Mouse (Mus musculus): ENCODE measurements around the gene Unc5cl. TPM values are rescaled to one million over a fixed set of nuclear protein-coding genes. Genes with fewer than 3 reads are reported as not detected.

Unc5cl gene
- polyA plus RNA-seq (2014; fragmentation: Nextera tagmentation; extraction: Ambion mirVana): 0.11 and 0.15 TPM in 2 replicates

GRCm38 (mm10) chr17:48454688-48455087 lies at the start of gene Unc5cl:
Gene Unc5cl (plus strand): TSS chr17:48454901.
- 67% methylated on average over 11 of the region's 11 CpGs for WGBS

GRCm38 (mm10) chr17:48407154-48407553 lies 47.5 kb upstream of the Unc5cl start:
- Histone ChIP-seq H3K9ac (ENCODE audit: low read depth, low read length) (no peak overlapping the region), H3K4me1 (replicated peaks; ENCODE audit: control insufficient read depth, insufficient read depth, low read length) (no peaks in the 10 kb centered on the region; the same call in none of the 2 replicates), H3K4me2 (replicated peaks; ENCODE audit: low read depth, low read length) (no peak overlapping the region), H3K9me3 (ENCODE audit: control insufficient read depth, low read length) (no peaks in the 10 kb centered on the region), H3K36me3 (ENCODE audit: control insufficient read depth, insufficient read depth, low read length) (no peaks in the 10 kb centered on the region), H3K27ac (ENCODE audit: low read depth, low read length) (no peak overlapping the region), H3K27me3 (ENCODE audit: control insufficient read depth, insufficient read depth, low read length) (no peaks in the 10 kb centered on the region), H3K4me3 (ENCODE audit: low read depth, low read length) (no peak overlapping the region)
- no peak for DNase-seq (ENCODE audit: low spot score)
- ATAC-seq (ENCODE audit: low FRiP score): no peak
- WGBS: 87% methylated on average over 4 of the region's 4 CpGs

More at GRCm38 (mm10) chr17:48454688-48455087, at the start of gene Unc5cl:
- Histone ChIP-seq H3K27me3 (ENCODE audit: control insufficient read depth, insufficient read depth, low read length) (no peaks in the 10 kb centered on the region), H3K9me3 (ENCODE audit: control insufficient read depth, low read length) (no peaks in the 10 kb centered on the region), H3K4me2 (replicated peaks; ENCODE audit: low read depth, low read length) (no peak within 1 kb of the TSS), H3K36me3 (ENCODE audit: control insufficient read depth, insufficient read depth, low read length) (no peaks in the 10 kb centered on the region), H3K4me1 (replicated peaks; ENCODE audit: control insufficient read depth, insufficient read depth, low read length) (0 out of 2 replicates have a peak, but pooled peaks cover 2% of the 10 kb centered on the region), H3K27ac (ENCODE audit: low read depth, low read length) (no peak within 1 kb of the TSS), H3K9ac (ENCODE audit: low read depth, low read length) (no peak within 1 kb of the TSS), H3K4me3 (ENCODE audit: low read depth, low read length) (no peak within 1 kb of the TSS)
- ATAC-seq (ENCODE audit: low FRiP score) (no peak), DNase-seq (ENCODE audit: low spot score) (no peak)

DNA sequence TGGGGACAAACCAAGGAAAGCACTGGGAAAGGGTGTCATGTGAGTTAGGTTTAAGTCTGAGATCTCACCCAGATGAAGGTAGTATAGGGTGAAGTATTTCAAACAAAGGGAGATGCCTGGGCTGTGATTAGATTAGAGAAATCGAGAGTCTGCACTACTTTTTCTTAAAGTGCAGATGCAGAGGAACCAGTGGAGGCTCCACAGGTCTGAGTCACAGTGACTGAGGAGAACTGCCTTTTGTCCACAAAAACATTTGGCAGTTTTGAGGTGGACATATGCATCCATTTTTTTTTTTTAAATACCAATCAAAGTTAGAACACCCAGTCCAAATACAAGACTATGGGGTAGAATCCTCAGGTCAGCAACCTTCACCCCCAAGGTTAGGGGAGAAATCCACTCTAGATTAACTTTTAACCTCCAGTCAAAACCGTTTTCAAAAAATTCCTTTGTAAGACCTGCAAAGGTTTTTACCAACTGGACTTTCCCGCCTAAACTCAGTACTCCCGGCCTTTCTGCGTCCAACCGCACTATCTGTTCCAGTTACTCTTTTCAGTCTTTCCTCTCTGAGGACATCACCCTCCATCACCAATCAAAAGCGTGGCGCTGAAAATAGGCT lies 46.7 kb upstream of the Unc5cl start:
- Histone ChIP-seq H3K27me3 (ENCODE audit: control insufficient read depth, insufficient read depth, low read length) (no peaks in the 10 kb centered on the region), H3K4me1 (replicated peaks; ENCODE audit: control insufficient read depth, insufficient read depth, low read length) (no peaks in the 10 kb centered on the region; the same call in none of the 2 replicates), H3K4me2 (replicated peaks; ENCODE audit: low read depth, low read length) (peak overlapping the region; percentile 80), H3K36me3 (ENCODE audit: control insufficient read depth, insufficient read depth, low read length) (no peaks in the 10 kb centered on the region), H3K9me3 (ENCODE audit: control insufficient read depth, low read length) (no peaks in the 10 kb centered on the region), H3K4me3 (ENCODE audit: low read depth, low read length) (peak overlapping the region; percentile 92), H3K9ac (ENCODE audit: low read depth, low read length) (peak overlapping the region; percentile 99), H3K27ac (ENCODE audit: low read depth, low read length) (peak overlapping the region; percentile 100)
- ATAC-seq (ENCODE audit: low FRiP score) (no peak), DNase-seq (ENCODE audit: low spot score) (no peak)
- WGBS: 20% methylated on average over 8 of the region's 8 CpGs

GRCm38 (mm10) chr17:48408526-48409291 lies 46.0 kb upstream of the Unc5cl start:
- no peaks in the 10 kb centered on the region for H3K36me3 ChIP-seq (ENCODE audit: control insufficient read depth, insufficient read depth, low read length)
- H3K4me3 ChIP-seq (ENCODE audit: low read depth, low read length): peak overlapping the region; percentile 92
- WGBS: under 1% methylated on average over 47 of the region's 47 CpGs
- H3K4me1 ChIP-seq (replicated peaks; ENCODE audit: control insufficient read depth, insufficient read depth, low read length): no peaks in the 10 kb centered on the region; the same call in none of the 2 replicates
- ATAC-seq (ENCODE audit: low FRiP score) (peak; percentile 37), DNase-seq (ENCODE audit: low spot score) (peak; percentile 79)
- H3K27ac ChIP-seq (ENCODE audit: low read depth, low read length): peak overlapping the region; percentile 100
- no peaks in the 10 kb centered on the region for H3K27me3 ChIP-seq (ENCODE audit: control insufficient read depth, insufficient read depth, low read length)
- H3K4me2 ChIP-seq (replicated peaks; ENCODE audit: low read depth, low read length): peak overlapping the region; percentile 80
- H3K9ac ChIP-seq (ENCODE audit: low read depth, low read length): peak overlapping the region; percentile 99
- no peaks in the 10 kb centered on the region for H3K9me3 ChIP-seq (ENCODE audit: control insufficient read depth, low read length)

- H3K27me3 ChIP-seq (ENCODE audit: control insufficient read depth, insufficient read depth, low read length): no peaks in the 10 kb centered on the region
- H3K9me3 ChIP-seq (ENCODE audit: control insufficient read depth, low read length): no peaks in the 10 kb centered on the region
- peak within 1 kb of the TSS; percentile 100 for H3K27ac ChIP-seq (ENCODE audit: low read depth, low read length)
- H3K9ac ChIP-seq (ENCODE audit: low read depth, low read length): peak within 1 kb of the TSS; percentile 99
- DNase-seq (ENCODE audit: low spot score) (peak; percentile 99), ATAC-seq (ENCODE audit: low FRiP score) (peak; percentile 97)
- no peaks in the 10 kb centered on the region; the same call in none of the 2 replicates for H3K4me1 ChIP-seq (replicated peaks; ENCODE audit: control insufficient read depth, insufficient read depth, low read length)
- no peaks in the 10 kb centered on the region for H3K36me3 ChIP-seq (ENCODE audit: control insufficient read depth, insufficient read depth, low read length)
- peak within 1 kb of the TSS; percentile 92 for H3K4me3 ChIP-seq (ENCODE audit: low read depth, low read length)
- under 1% methylated on average over 84 of the region's 84 CpGs for WGBS
- H3K4me2 ChIP-seq (replicated peaks; ENCODE audit: low read depth, low read length): peak within 1 kb of the TSS; percentile 80
Measured at GRCm38 (mm10) chr17:48409380-48410298, 45.1 kb upstream of the Unc5cl start, which contains the start of the genes Nfya and Oard1. Gene Nfya (minus strand): TSS chr17:48409906. Gene Oard1 (plus strand): TSS chr17:48410014.

- H3K36me3 ChIP-seq (ENCODE audit: control insufficient read depth, insufficient read depth, low read length): no peaks in the 10 kb centered on the region
- peak overlapping the region; percentile 95 for H3K27ac ChIP-seq (ENCODE audit: low read depth, low read length)
- H3K9me3 ChIP-seq (ENCODE audit: control insufficient read depth, low read length): no peaks in the 10 kb centered on the region
- under 1% methylated on average over 13 of the region's 13 CpGs for WGBS
- ATAC-seq (ENCODE audit: low FRiP score) (peak; percentile 28), DNase-seq (ENCODE audit: low spot score) (no peak)
- no peaks in the 10 kb centered on the region for H3K27me3 ChIP-seq (ENCODE audit: control insufficient read depth, insufficient read depth, low read length)
- H3K4me1 ChIP-seq (replicated peaks; ENCODE audit: control insufficient read depth, insufficient read depth, low read length): no peaks in the 10 kb centered on the region; the same call in none of the 2 replicates
- peak overlapping the region; percentile 74 for H3K9ac ChIP-seq (ENCODE audit: low read depth, low read length)
- peak overlapping the region; percentile 61 for H3K4me2 ChIP-seq (replicated peaks; ENCODE audit: low read depth, low read length)
- peak overlapping the region; percentile 58 for H3K4me3 ChIP-seq (ENCODE audit: low read depth, low read length)
Measured at GRCm38 (mm10) chr17:48410299-48410785, 44.4 kb upstream of the Unc5cl start.

DNA sequence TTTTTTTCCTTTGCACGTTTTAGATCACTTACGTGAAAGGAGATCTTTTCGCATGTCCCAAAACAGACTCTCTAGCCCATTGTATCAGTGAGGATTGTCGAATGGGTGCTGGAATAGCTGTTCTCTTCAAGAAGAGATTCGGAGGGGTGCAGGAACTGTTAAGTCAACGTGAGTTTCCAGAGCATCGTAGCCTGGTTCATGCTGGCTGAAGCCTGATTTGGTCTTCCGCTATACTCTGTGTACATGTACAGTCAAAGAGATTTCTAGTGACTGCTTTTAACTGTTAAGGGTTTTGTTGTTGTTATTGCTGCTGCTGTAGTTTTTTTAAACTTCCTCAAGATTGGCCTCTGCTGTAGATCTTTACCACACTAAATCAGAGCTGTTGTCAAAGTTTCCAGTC lies 43.5 kb upstream of the Unc5cl start:
- ATAC-seq (ENCODE audit: low FRiP score) (no peak), DNase-seq (ENCODE audit: low spot score) (no peak)
- H3K4me3 ChIP-seq (ENCODE audit: low read depth, low read length): peak overlapping the region; percentile 58
- no peaks in the 10 kb centered on the region for H3K36me3 ChIP-seq (ENCODE audit: control insufficient read depth, insufficient read depth, low read length)
- 68% methylated on average over 8 of the region's 8 CpGs for WGBS
- H3K9ac ChIP-seq (ENCODE audit: low read depth, low read length): peak overlapping the region; percentile 74
- 0 out of 2 replicates have a peak overlapping the region, but pooled peaks have one; percentile 11 for H3K27ac ChIP-seq (ENCODE audit: low read depth, low read length)
- no peaks in the 10 kb centered on the region for H3K27me3 ChIP-seq (ENCODE audit: control insufficient read depth, insufficient read depth, low read length)
- no peaks in the 10 kb centered on the region; the same call in none of the 2 replicates for H3K4me1 ChIP-seq (replicated peaks; ENCODE audit: control insufficient read depth, insufficient read depth, low read length)
- no peaks in the 10 kb centered on the region for H3K9me3 ChIP-seq (ENCODE audit: control insufficient read depth, low read length)
- peak overlapping the region; percentile 61 for H3K4me2 ChIP-seq (replicated peaks; ENCODE audit: low read depth, low read length)

DNA sequence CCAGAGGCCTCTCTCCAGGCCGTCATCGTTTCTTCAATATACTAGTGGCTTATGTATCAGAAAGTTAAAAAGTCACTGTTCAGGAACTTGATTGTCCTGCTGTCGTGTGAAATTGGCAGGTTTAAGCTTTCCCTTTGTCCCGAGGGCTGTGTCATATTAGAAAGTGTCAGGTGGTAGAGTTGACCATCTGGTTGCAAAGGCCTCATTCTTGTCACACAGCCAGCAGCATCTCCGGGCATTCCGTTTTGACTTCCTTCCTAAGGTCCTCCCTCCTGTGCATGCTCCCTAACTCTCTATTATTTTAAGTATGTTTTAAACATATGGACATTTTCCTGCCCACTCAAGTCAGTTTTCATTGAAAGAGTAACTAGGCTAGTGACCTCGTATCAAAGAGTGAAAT lies 38.7 kb upstream of the Unc5cl start:
- no peak for ATAC-seq (ENCODE audit: low FRiP score)
- no peaks in the 10 kb centered on the region for H3K36me3 ChIP-seq (ENCODE audit: control insufficient read depth, insufficient read depth, low read length)
- WGBS: 88% methylated on average over 7 of the region's 7 CpGs
- no peaks in the 10 kb centered on the region for H3K27me3 ChIP-seq (ENCODE audit: control insufficient read depth, insufficient read depth, low read length)
- no peaks in the 10 kb centered on the region; the same call in 1 of the 2 replicates for H3K4me1 ChIP-seq (replicated peaks; ENCODE audit: control insufficient read depth, insufficient read depth, low read length)
- H3K4me3 ChIP-seq (ENCODE audit: low read depth, low read length): no peak overlapping the region
- H3K9ac ChIP-seq (ENCODE audit: low read depth, low read length): no peak overlapping the region
- H3K9me3 ChIP-seq (ENCODE audit: control insufficient read depth, low read length): no peaks in the 10 kb centered on the region
- H3K4me2 ChIP-seq (replicated peaks; ENCODE audit: low read depth, low read length): no peak overlapping the region
- no peak for DNase-seq (ENCODE audit: low spot score)
- no peak overlapping the region for H3K27ac ChIP-seq (ENCODE audit: low read depth, low read length)
